Mouse (Mus musculus) layer of hippocampus, adult 9-10 months (tissue): ENCODE measurements around the gene Gm44.
"Not testable (repeated sequence)": the region's sequence is repeated elsewhere in the genome, so short reads cannot be mapped to it uniquely, and the experiment has no call there.

Experiments
- DNase-seq: peaks from one replicate; pipeline ENCODE4 v3.0.0; 2022; ENCODE audit warnings: low spot score

The Gm44 gene

DNA sequence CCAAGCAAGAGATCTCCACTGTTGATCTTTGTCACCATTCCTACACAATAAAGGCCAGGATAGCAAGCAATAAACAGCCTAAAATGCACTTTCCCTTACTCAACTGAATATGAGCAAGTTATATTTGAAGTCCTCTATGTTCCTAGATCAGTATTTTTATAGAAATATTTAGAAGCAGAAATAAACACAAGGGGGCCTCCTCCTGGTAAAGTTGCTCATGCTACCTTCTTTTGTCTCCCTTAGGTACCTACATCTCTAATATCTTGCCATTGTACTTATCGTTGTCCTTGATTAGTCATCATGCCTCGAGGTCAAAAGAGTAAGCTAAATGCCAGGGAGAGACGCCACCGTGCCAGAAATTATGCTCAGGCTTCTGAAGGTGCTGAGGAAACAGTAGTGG is at the start of gene Gm44:
Gene Gm44, plus strand, starts transcription at position 301 of the 400 bp plus-strand sequence.
- DNase-seq: no peak

DNA sequence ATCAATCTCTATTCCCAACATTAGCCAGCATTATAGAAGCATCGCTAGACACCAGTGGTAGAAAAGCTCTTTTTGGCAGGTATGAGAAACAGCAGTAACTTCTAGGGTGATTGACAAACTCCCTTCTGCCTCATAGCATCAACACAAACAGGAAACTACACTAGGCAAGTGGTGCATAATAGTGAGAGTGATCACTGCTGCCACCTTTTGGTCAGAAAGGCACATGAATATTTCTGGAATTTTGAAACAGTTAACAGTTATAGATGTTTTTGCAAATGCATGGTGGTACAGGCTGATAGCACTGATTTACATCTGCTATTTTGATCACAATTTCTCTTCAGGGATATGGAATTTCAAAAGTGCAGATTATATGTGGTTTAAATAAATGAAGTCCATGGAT is 36.0 kb downstream of the Gm44 start:
- no peak for DNase-seq

DNA sequence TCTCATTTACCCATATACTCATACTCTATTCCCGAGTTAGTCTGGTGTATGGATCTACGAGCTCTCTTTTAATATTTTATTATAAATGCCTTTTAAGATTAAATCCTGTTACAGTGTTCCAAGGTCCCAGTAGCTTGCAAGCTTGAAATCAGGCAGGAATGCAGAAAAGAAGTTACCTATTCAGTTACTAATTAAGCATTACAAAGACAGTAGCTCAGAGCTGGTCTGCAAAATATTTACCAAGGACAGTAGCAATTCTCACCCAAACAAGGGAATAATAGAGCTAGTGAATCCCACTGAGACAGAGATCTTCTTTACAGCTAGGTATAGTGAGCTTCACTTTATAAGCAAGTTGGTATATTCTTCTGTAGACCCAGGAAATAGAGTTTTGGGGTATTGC is 46.3 kb downstream of the Gm44 start:
- not testable (repeated sequence) for DNase-seq
